Mouse (Mus musculus): ENCODE results near the gene Psme4. TPM values are rescaled to one million over a fixed set of nuclear protein-coding genes. Genes with fewer than 3 reads are reported as not detected.

Psme4 gene
- 2.7 and 3.1 TPM in 2 replicates for polyA plus RNA-seq (2012)

DNA sequence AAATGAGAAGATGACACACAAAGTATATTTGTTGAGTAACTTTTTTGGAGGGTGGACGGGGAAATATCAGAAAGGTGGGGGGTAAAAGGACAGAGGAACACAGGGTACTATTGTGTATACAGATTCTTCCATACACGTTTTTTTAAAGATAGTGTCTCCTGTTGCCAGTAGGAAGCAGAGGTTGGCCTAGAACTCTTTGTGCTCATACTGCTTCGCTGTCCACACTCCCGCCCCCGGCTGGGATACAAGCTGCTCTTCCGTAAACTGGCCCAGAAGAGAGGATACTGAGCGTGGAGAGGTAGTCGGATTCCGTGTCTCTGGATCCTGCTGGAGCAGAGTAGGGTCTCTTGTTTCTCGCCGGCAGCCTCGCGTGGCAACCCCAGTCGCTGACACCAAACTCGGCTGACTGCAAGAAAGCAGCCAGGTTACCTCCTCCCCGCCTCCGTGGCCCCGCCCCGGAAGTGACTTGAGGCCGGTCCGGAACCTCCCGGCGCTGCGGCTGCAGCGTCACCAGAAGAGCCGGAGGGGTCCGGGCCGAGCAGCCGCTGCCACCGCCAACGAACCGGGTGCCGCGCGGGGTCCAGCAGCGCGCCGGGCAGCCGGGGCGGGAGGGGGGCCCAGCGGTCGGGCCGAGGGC lies at the start of gene Psme4:
Gene Psme4 (plus strand): TSS at position 460 of the 637 bp plus-strand sequence.

GRCm38 (mm10) chr11:30885171-30885871 lies 113.8 kb downstream of the Psme4 start, which contains the start of the genes Gpr75 and Asb3:
Gpr75 (plus strand) TSS chr11:30885358.
Asb3 (plus strand) TSS chr11:30885416.

Other genes starting within 250 kb of the Psme4 start
- 0.55 and 0.74 TPM in 2 replicates for gene Acyp2, start 122.1 kb upstream of the Psme4 start, polyA plus RNA-seq (2012)
- gene Gpr75, start 113.6 kb downstream of the Psme4 start, polyA plus RNA-seq (2012) = not detected in 2 replicates
- gene Asb3, start 113.7 kb downstream of the Psme4 start, polyA plus RNA-seq (2012) = 1.4 and 1.5 TPM in 2 replicates
- 17.5 and 21.5 TPM in 2 replicates for gene Erlec1, start 182.6 kb downstream of the Psme4 start, polyA plus RNA-seq (2012)
- gene Chac2, start 214.6 kb downstream of the Psme4 start, polyA plus RNA-seq (2012) = 1.1 TPM in 2 replicates

Measured in megakaryocyte-erythroid progenitor cell, adult 5 weeks (primary cell).